Mouse (Mus musculus) ES-Bruce4 (cell line): ENCODE results near the gene Evl. TPM values are rescaled to one million over a fixed set of nuclear protein-coding genes. Genes with fewer than 3 reads are reported as not detected.

Source experiments
- H3K27ac ChIP-seq: 2 replicates; pipeline ENCODE4 v1.5.1; 2012; ENCODE audit warnings: low read length, inconsistent platforms; ENCODE audit not compliant: insufficient read depth
- H3K27me3 ChIP-seq: 2 replicates; pipeline ENCODE4 v1.6.1; 2012; ENCODE audit warnings: mild to moderate bottlenecking, low read length, inconsistent platforms; ENCODE audit not compliant: control insufficient read depth, poor library complexity, insufficient read depth, severe bottlenecking
- H3K36me3 ChIP-seq: 2 replicates; pipeline ENCODE4 v1.6.1; 2012; ENCODE audit warnings: inconsistent platforms, mild to moderate bottlenecking, low read length, moderate library complexity; ENCODE audit not compliant: control insufficient read depth, poor library complexity, insufficient read depth, severe bottlenecking
- H3K4me1 ChIP-seq: one replicate; pipeline ENCODE4 v1.8.1; 2011; ENCODE audit warnings: low read length; ENCODE audit not compliant: control insufficient read depth, insufficient read depth
- H3K4me3 ChIP-seq: 2 replicates; pipeline ENCODE4 v1.5.1; 2011; ENCODE audit warnings: low read depth, mild to moderate bottlenecking, low read length
- H3K9ac ChIP-seq: 2 replicates; pipeline ENCODE4 v1.6.1; 2012; ENCODE audit warnings: low read depth, mild to moderate bottlenecking, inconsistent platforms; ENCODE audit not compliant: poor library complexity, severe bottlenecking
- H3K9me3 ChIP-seq: replicated peaks from 2 replicates; pipeline ENCODE4 v1.6.1; 2012; ENCODE audit warnings: mild to moderate bottlenecking, low read length, inconsistent platforms; ENCODE audit not compliant: control insufficient read depth, poor library complexity, insufficient read depth, severe bottlenecking
- CTCF ChIP-seq: IDR thresholded peaks from one replicate; pipeline ENCODE4 v1.8.1; 2011; ENCODE audit warnings: low read depth, low read length
- EP300 ChIP-seq: IDR thresholded peaks from 2 replicates; pipeline ENCODE4 v1.6.1; 2011; ENCODE audit warnings: low read depth, low read length; ENCODE audit not compliant: insufficient read depth
- POLR2A ChIP-seq: IDR thresholded peaks from one replicate; pipeline ENCODE4 v1.8.1; 2011; ENCODE audit warnings: low read length; ENCODE audit not compliant: insufficient read depth
- polyA plus RNA-seq: library from polyadenylated mRNA; stranded (reverse); fragments of >200 nt; gene quantifications from 2 replicates; pipeline ENCODE4 v1.2.4, GENCODE M21; 2011; ENCODE audit warnings: low read depth; ENCODE audit not compliant: missing spikeins, insufficient read depth, insufficient read length

The Evl gene
- polyA plus RNA-seq, 1 experiment = 40.5 TPM

DNA sequence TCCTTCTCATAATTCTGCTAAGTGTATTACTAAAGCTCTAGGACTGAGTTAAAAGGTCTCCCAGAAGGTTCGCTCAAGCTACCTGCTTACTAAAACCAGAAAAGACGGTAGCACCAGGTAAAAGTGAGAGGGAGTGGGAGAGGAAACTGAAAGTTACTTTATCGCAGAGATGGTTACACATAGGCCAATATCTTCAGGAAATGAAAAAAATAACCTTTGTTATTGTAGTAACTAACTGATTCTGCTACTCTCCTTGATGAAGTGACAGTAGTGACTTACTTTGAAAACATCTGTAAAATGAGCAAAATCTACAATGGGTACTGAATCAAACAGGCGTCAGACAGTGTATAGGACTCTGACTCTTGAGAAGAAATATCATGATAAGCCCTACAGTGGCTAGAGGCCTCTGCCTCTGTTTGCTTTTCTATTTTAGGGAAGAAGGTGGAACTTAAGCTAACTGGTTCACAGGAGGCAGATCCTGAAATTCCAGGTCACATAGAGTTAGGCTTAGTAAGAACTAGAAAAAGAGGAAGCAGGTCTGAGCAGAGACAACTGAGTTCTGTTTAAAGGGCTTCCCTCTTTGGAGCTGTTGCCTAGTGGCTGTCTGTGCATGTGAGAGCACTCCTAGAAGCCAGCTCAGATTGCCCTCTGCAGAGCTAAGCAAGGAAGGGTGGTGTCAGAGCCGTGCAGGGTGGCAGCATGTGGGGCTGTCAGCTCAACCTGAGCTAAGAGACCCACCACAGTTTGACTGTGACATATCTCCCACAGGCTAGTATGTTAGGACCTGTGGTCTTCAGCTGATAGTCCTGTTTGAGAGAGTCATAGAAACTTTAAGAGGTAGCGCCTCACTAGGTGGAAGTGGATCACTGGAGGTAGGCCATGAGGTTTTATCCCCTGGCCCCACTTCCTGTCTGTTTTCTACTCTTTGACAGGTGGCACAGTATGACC is 76.5 kb downstream of the Evl start:
- no peak overlapping the region for H3K4me3 ChIP-seq
- TF ChIP-seq POLR2A (no peak), EP300 (no peak), CTCF (no peak)
- no peak overlapping the region for H3K27ac ChIP-seq

GRCm38 (mm10) chr12:108632501-108632900 is 78.0 kb downstream of the Evl start:
- Histone ChIP-seq H3K9ac (no peak overlapping the region), H3K27me3 (no peaks in the 10 kb centered on the region), H3K4me1 (no peaks in the 10 kb centered on the region), H3K4me3 (no peak overlapping the region), H3K27ac (no peak overlapping the region), H3K36me3 (no peaks in the 10 kb centered on the region), H3K9me3 (no peaks in the 10 kb centered on the region)
- TF ChIP-seq EP300 = no peak
- TF ChIP-seq CTCF = no peak
- TF ChIP-seq POLR2A = no peak

More for the DNA sequence above, 76.5 kb downstream of the Evl start:
- Histone ChIP-seq H3K36me3 (no peaks in the 10 kb centered on the region), H3K9ac (no peak overlapping the region), H3K4me1 (no peaks in the 10 kb centered on the region), H3K27me3 (no peaks in the 10 kb centered on the region), H3K9me3 (no peaks in the 10 kb centered on the region)

- H3K4me3 ChIP-seq = no peak overlapping the region
- H3K27ac ChIP-seq = no peak overlapping the region
- H3K36me3 ChIP-seq = no peaks in the 10 kb centered on the region
- no peaks in the 10 kb centered on the region for H3K4me1 ChIP-seq
- no peaks in the 10 kb centered on the region for H3K9me3 ChIP-seq
- H3K27me3 ChIP-seq = no peaks in the 10 kb centered on the region
- TF ChIP-seq POLR2A (no peak), EP300 (no peak), CTCF (no peak)
- H3K9ac ChIP-seq = no peak overlapping the region
These were observed 79.5 kb downstream of the Evl start for GRCm38 (mm10) chr12:108634031-108634430.

DNA sequence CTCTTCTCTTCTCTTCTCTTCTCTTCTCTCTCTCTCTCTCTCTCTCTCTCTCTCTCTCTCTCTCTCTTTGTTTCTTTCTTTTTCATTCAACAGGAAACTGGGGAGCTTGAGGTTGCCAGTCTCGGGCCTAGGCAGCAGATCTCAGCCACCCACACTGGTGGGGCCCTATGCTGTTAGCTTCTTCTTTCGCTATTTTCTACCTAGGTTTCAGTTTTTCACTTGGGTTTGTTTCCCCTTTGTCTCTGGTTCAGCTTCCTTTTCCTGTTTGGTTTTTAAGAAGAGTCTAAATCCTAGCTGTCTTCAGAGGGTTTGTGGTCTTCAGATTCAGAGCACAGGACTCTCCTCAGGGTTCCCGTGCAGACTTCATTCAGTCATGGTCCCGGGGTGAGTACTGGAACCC is 81.0 kb downstream of the Evl start:
- Histone ChIP-seq H3K4me1 (no peaks in the 10 kb centered on the region), H3K4me3 (no peak overlapping the region), H3K27ac (no peak overlapping the region), H3K27me3 (no peaks in the 10 kb centered on the region), H3K36me3 (no peaks in the 10 kb centered on the region), H3K9me3 (no peaks in the 10 kb centered on the region), H3K9ac (no peak overlapping the region)
- no peak for TF ChIP-seq EP300

DNA sequence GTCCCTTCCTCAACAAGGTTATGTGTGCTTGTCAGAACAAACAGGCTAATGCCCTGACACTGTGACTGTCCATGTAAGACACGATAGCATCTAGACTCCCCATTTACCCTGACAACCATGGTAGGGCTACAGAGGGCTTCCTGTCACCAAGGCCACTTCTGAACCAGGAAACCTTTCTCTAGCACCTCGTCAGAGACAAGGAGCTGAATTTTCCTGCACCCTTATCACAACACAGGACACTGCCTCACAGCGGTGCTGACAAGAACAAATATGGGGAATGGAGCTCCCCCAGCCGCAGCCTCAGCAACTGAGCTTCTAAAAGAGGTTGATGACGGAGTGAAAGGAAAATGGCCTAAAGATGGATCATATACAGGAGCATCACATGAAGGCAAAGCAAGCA is 82.9 kb downstream of the Evl start:
- Histone ChIP-seq H3K36me3 (no peaks in the 10 kb centered on the region), H3K27me3 (no peaks in the 10 kb centered on the region), H3K27ac (no peak overlapping the region), H3K4me1 (no peaks in the 10 kb centered on the region), H3K9ac (no peak overlapping the region), H3K4me3 (no peak overlapping the region), H3K9me3 (no peaks in the 10 kb centered on the region)
- TF ChIP-seq POLR2A (no peak), EP300 (no peak), CTCF (no peak)

- no peak overlapping the region for H3K9ac ChIP-seq
- no peaks in the 10 kb centered on the region for H3K27me3 ChIP-seq
- H3K36me3 ChIP-seq = no peaks in the 10 kb centered on the region
- H3K9me3 ChIP-seq = no peaks in the 10 kb centered on the region
- H3K4me3 ChIP-seq = no peak overlapping the region
- H3K27ac ChIP-seq = no peak overlapping the region
- TF ChIP-seq POLR2A = no peak
- no peak for TF ChIP-seq CTCF
- no peak for TF ChIP-seq EP300
- H3K4me1 ChIP-seq = no peaks in the 10 kb centered on the region
These were observed 84.6 kb downstream of the Evl start for GRCm38 (mm10) chr12:108639126-108639525.
